Mouse (Mus musculus) B cell, adult 67 days (primary cell): ENCODE measurements around the gene Rhox3e. TPM values are rescaled to one million over a fixed set of nuclear protein-coding genes. Genes with fewer than 3 reads are reported as not detected.

ENCODE experiments used
- total RNA-seq, 2 experiments: library from RNA; stranded (reverse); gene quantifications; 4 replicates each; pipeline ENCODE4 v1.2.4; 2023

Rhox3e gene
- total RNA-seq, result not detected

DNA sequence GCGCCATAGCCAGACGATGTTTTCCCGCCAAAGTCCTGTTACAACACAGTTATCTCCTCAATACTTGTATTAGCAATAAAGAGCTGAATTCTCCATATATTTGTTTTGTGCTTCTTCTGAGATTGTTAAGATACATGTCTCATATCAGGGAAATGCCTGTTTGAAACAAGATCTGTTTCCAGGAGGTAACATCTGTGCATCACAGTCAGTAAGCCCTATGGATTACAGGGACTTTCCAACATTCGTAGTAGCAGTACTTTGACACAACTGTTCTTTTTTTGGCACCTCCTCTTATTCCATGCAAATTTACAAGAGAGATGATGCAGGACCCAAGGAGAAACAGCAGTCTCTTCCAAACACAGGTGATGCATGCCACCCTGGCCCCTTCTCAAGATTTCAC lies at the start of gene Rhox3e:
Gene Rhox3e, plus strand, starts transcription at position 301 of the 400 bp plus-strand sequence.

DNA sequence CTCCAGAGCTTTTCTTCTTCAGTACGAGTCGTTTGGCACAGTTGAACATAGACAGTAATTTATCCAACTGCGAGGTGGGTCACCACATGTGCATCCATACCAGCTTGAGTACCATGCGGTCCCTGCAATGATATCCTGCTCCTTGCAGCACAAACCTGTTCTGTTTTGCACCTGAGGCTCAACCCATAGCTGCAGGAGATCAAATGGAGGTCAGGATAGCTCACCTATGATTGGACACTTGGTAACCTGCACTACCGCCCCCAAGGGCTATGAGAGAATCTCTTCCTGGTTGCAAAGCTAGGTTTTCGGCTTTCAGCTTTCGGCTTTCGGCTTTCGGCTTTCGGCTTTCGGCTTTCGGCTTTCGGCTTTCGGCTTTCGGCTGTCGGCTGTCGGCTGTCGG lies 27.8 kb upstream of the Rhox3e start, which contains the start of gene Rhox4d:
Gene Rhox4d, plus strand, starts transcription at position 301 of the 400 bp plus-strand sequence.

DNA sequence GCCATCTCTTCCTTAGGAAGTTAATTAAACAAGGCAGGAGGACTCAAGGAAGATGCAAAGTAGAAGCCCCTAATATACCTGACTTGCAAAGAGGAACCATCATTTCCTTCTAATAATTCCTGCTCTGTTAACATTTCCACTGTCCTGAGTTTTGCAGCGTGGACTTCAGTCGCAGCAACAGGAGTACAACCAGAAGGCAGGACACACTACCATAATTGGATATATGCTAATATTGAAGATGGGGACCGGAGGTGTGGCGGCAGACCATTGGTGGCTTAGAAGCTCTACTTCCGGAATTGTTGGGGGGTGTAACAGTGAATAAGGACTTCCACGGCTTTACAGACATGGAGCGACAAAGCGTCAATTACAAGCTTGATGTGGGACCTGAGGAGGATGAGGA lies 11.7 kb upstream of the Rhox3e start, which contains the start of gene Rhox2e:
Gene Rhox2e, plus strand, starts transcription at position 301 of the 400 bp plus-strand sequence.

DNA sequence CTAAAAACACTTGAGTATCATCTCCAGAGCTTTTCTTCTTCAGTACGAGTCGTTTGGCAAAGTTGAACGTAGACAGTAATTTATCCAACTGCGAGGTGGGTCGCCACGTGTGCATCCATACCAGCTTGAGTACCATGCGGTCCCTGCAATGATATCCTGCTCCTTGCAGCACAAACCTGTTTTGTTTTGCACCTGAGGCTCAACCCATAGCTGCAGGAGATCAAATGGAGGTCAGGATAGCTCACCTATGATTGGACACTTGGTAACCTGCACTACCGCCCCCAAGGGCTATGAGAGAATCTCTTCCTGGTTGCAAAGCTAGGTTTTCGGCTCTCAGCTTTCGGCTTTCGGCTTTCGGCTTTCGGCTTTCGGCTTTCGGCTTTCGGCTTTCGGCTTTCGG lies 15.3 kb downstream of the Rhox3e start, which contains the start of gene Rhox4e:
Gene Rhox4e, plus strand, starts transcription at position 301 of the 400 bp plus-strand sequence.

DNA sequence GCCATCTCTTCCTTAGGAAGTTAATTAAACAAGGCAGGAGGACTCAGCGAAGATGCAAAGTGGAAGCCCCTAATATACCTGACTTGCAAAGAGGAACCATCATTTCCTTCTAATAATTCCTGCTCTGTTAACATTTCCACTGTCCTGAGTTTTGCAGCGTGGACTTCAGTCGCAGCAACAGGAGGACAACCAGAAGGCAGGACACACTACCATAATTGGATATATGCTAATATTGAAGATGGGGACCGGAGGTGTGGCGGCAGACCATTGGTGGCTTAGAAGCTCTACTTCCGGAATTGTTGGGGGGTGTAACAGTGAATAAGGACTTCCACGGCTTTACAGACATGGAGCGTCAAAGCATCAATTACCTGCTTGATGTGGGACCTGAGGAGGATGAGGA lies 29.3 kb downstream of the Rhox3e start, which contains the start of gene Rhox2f:
Gene Rhox2f, plus strand, starts transcription at position 301 of the 400 bp plus-strand sequence.

DNA sequence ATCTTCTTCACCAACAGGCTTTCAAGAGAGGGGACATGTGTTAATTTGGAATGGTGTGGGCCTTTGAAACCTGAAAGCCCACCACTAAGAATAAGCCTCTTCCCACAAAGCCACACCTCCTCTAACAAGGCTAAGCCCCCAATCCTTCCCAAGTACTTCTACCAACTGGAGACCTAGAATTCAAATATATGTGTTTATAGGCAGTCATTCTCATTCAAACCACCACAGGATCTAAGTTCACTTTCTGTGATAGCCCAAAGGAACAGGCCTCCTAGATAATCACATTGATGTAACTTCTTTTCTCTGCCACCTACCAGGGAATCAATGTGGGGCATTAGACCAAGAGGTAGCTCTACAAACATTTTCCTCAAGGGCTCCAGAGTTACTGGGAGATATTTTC lies 38.9 kb downstream of the Rhox3e start, which contains the start of gene Rhox3f:
Gene Rhox3f, plus strand, starts transcription at position 301 of the 400 bp plus-strand sequence.

Other genes starting within 250 kb of the Rhox3e start
- not detected for gene Rhox3a2, start 162.0 kb upstream of the Rhox3e start, total RNA-seq
- gene Rhox4a2, start 151.2 kb upstream of the Rhox3e start, total RNA-seq, result not detected
- not detected for gene Rhox2b, start 130.0 kb upstream of the Rhox3e start, total RNA-seq
- gene Rhox4b, start 109.5 kb upstream of the Rhox3e start, total RNA-seq, result not detected
- not detected for gene Rhox2c, start 88.3 kb upstream of the Rhox3e start, total RNA-seq
- not detected for gene Rhox3c, start 83.4 kb upstream of the Rhox3e start, total RNA-seq
- not detected for gene Rhox4c, start 61.7 kb upstream of the Rhox3e start, total RNA-seq
- not detected for gene Rhox2d, start 48.6 kb upstream of the Rhox3e start, total RNA-seq
- gene Rhox4d, start 27.7 kb upstream of the Rhox3e start, total RNA-seq, result not detected
- not detected for gene Rhox2e, start 11.6 kb upstream of the Rhox3e start, total RNA-seq
- gene Rhox4e, start 15.4 kb downstream of the Rhox3e start, total RNA-seq, result not detected
- gene Rhox2f, start 29.4 kb downstream of the Rhox3e start, total RNA-seq, result not detected
- not detected for gene Rhox3f, start 39.0 kb downstream of the Rhox3e start, total RNA-seq
- not detected for gene Rhox4f, start 65.7 kb downstream of the Rhox3e start, total RNA-seq
- not detected for gene Rhox3g, start 86.6 kb downstream of the Rhox3e start, total RNA-seq
- gene Rhox2g, start 101.5 kb downstream of the Rhox3e start, total RNA-seq, result not detected
- not detected for gene Rhox4g, start 109.3 kb downstream of the Rhox3e start, total RNA-seq
- not detected for gene Rhox3h, start 126.7 kb downstream of the Rhox3e start, total RNA-seq
- gene Rhox2h, start 131.3 kb downstream of the Rhox3e start, total RNA-seq, result not detected